Mouse (Mus musculus) brown adipose tissue, adult 24 weeks (tissue): ENCODE measurements around the gene Gm49405. TPM values are rescaled to one million over a fixed set of nuclear protein-coding genes. Genes with fewer than 3 reads are reported as not detected.
A peak's percentile ranks its signal among the peaks of the same experiment; 100 is the strongest.
"Not testable (repeated sequence)": the region's sequence is repeated elsewhere in the genome, so short reads cannot be mapped to it uniquely, and the experiment has no call there.

Experiments
- H3K27ac ChIP-seq: fragments of 200-500 bp; replicated peaks from 2 replicates; pipeline ENCODE4 v1.5.1; 2012; ENCODE audit warnings: low read depth, mild to moderate bottlenecking, low read length
- H3K4me1 ChIP-seq: fragments of 200-500 bp; 2 replicates; pipeline ENCODE4 v1.6.1; 2012; ENCODE audit warnings: low read length, mixed read lengths; ENCODE audit not compliant: control insufficient read depth, insufficient read depth, insufficient read length
- H3K4me3 ChIP-seq: fragments of 200-500 bp; 2 replicates; pipeline ENCODE4 v1.5.1; 2012; ENCODE audit warnings: low read depth, mild to moderate bottlenecking, low read length, moderate library complexity; ENCODE audit not compliant: insufficient read depth
- polyA plus RNA-seq: library from polyadenylated mRNA; stranded (reverse); fragments of >200 nt; gene quantifications from 2 replicates; pipeline ENCODE4 v1.2.4, GENCODE M21; 2012; ENCODE audit not compliant: missing spikeins, insufficient read depth, insufficient read length

The Gm49405 gene
- polyA plus RNA-seq, 1 experiment, result not detected

- Histone ChIP-seq H3K4me3 (no peak overlapping the region), H3K4me1 (no peaks in the 10 kb centered on the region), H3K27ac (no peak overlapping the region)
Observed at GRCm38 (mm10) chr19:4017921-4018587, 17.6 kb downstream of the Gm49405 start.

- Histone ChIP-seq H3K4me1 (no peaks in the 10 kb centered on the region), H3K27ac (no peak overlapping the region), H3K4me3 (no peak overlapping the region)
Observed at GRCm38 (mm10) chr19:4018743-4019583, 18.5 kb downstream of the Gm49405 start.

GRCm38 (mm10) chr19:4023185-4023584 is 22.8 kb downstream of the Gm49405 start:
- H3K4me1 ChIP-seq, result no peaks in the 10 kb centered on the region
- H3K27ac ChIP-seq, result peak overlapping the region; percentile 39; the same call in 1 of the 2 replicates
- H3K4me3 ChIP-seq, result no peak overlapping the region

GRCm38 (mm10) chr19:4027576-4027975 is 27.1 kb downstream of the Gm49405 start:
- Histone ChIP-seq H3K27ac (no peak overlapping the region), H3K4me3 (no peak overlapping the region), H3K4me1 (no peaks in the 10 kb centered on the region)

DNA sequence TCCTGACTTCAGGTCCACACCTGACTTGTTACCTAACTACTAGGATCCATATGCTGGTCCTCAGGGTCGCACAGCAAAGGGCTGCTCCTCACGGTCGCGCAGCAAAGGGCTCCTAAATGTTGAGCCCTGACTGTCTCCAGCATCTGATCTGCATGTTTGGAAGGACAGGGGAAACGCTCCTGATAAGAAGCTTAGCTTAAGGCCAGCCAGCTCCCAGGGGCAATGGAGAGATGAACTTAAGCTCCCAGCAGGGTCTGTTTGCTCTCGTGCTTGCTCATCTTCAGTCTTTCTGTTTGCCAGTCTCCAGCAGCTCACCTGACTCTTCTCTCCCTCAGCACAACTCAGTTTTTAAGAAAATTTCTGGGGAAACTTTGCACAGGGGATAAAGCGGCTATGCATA is 32.2 kb downstream of the Gm49405 start:
- Histone ChIP-seq H3K4me3 (no peak overlapping the region), H3K27ac (no peak overlapping the region), H3K4me1 (peaks cover 5% of the 10 kb centered on the region; the same call in 1 of the 2 replicates)

- Histone ChIP-seq H3K4me1 (peaks cover 6% of the 10 kb centered on the region; the same call in 1 of the 2 replicates), H3K4me3 (no peak overlapping the region), H3K27ac (no peak overlapping the region)
Observed at GRCm38 (mm10) chr19:4033298-4033697, 32.9 kb downstream of the Gm49405 start.

DNA sequence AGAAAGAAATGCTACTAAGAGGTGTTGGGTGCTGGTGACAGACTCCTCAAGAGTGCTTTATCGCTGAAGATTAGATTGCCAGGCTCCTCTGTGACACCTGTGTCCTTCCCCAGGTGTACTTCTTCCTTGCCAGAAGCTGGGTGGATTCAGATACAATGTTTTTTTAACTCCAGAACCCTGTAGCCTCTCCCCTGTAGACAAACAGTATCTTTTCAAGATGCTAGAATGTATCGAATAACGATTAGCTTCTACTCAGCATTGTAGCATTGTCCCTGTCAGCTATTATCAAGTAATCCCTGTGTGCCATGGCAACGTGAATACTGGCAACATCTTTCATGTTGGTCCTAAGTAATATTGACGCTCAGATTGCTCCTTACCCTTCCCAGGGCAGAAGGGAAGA is 33.3 kb downstream of the Gm49405 start:
- Histone ChIP-seq H3K4me3 (no peak overlapping the region), H3K4me1 (peaks cover 8% of the 10 kb centered on the region; the same call in 1 of the 2 replicates), H3K27ac (no peak overlapping the region)

GRCm38 (mm10) chr19:4036327-4037045 is 36.1 kb downstream of the Gm49405 start:
- H3K4me1 ChIP-seq, result peaks cover 8% of the 10 kb centered on the region; the same call in 1 of the 2 replicates
- H3K4me3 ChIP-seq, result peak overlapping the region; percentile 32; the same call in 1 of the 2 replicates
- no peak overlapping the region for H3K27ac ChIP-seq

DNA sequence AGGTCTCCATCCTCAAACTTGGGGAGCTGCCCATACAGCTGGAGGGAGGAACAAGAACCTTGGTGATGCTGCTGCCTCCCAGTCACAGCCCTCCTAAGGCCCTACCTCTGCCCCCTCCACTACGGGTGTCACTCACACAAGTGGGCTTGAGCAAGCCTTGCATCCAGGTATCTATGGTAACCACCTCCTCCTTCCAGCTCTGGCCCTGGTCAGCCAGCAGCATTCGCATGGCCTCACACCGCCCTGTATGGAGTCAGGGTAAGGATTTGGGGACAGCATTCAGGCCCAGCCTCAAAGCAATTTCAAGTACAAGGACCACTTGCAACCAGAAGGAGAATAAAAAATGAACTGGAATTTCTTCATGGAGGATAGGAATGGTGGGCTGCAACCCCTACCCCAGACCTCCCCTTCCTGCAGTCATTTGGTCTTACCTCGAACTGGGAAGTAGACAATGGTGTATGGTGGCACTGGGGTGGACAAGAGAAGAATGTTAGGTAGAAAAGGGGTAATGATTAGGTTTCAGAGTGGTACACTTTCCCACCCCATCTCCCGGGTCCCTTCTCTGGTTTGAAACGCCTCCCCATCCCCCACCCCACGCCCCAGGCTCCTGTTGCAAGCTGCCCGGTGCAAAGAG is 36.8 kb downstream of the Gm49405 start:
- peak overlapping the region; percentile 77 for H3K4me3 ChIP-seq
- H3K27ac ChIP-seq, result peak overlapping the region; percentile 52; the same call in 1 of the 2 replicates
- not testable (repeated sequence) for H3K4me1 ChIP-seq

- peak within 1 kb of the TSS; percentile 52; the same call in 1 of the 2 replicates for H3K27ac ChIP-seq
- peak within 1 kb of the TSS; percentile 77 for H3K4me3 ChIP-seq
- H3K4me1 ChIP-seq, result peaks cover 8% of the 10 kb centered on the region; the same call in 1 of the 2 replicates
Observed at GRCm38 (mm10) chr19:4037788-4038232, 37.4 kb downstream of the Gm49405 start, which contains the start of gene Gstp1. TSS of gene Gstp1 (minus strand) at chr19:4037985.

GRCm38 (mm10) chr19:4040941-4041340 is 40.5 kb downstream of the Gm49405 start:
- H3K27ac ChIP-seq, H3K4me1 ChIP-seq, H3K4me3 ChIP-seq: not testable (repeated sequence)

GRCm38 (mm10) chr19:4041500-4041899 is 41.1 kb downstream of the Gm49405 start:
- H3K27ac ChIP-seq, H3K4me1 ChIP-seq, H3K4me3 ChIP-seq: not testable (repeated sequence)

DNA sequence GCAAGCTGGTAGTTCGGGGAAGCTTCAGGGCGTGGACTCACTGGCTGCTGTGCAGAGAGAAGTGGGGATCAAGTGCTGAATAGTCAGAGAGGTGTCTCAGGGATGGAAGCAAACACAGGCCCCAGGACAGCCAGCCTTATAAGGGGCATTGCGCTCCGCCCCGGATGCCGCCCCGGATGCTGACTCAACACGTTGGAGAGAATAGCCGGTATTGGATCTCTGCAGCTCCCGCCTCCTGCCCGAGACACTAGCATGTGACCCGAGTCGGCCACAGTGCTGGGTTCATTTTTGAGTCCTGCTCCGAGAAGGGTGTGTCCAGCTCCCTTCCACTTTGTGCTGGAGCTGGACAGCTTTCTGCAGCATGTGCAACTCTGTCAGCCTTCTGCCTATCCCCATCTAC is 41.7 kb downstream of the Gm49405 start:
- Histone ChIP-seq H3K27ac (no peak overlapping the region), H3K4me3 (peak overlapping the region; percentile 22; the same call in 1 of the 2 replicates), H3K4me1 (peaks cover 5% of the 10 kb centered on the region; the same call in 1 of the 2 replicates)

- not testable (repeated sequence) for H3K27ac ChIP-seq, H3K4me3 ChIP-seq, H3K4me1 ChIP-seq
Observed at GRCm38 (mm10) chr19:4044109-4044508, 43.7 kb downstream of the Gm49405 start.
